Mouse (Mus musculus) forebrain, embryonic 11.5 days (tissue): ENCODE measurements around the gene Creg2. TPM values are rescaled to one million over a fixed set of nuclear protein-coding genes. Genes with fewer than 3 reads are reported as not detected.

Source experiments
- ATAC-seq: fragments of 200-750 bp; cut with Nextera tagmentation; replicated peaks from 2 replicates; pipeline ENCODE4 v1.8.0; 2017; ENCODE audit warnings: moderate TSS enrichment; ENCODE audit not compliant: low FRiP score
- DNase-seq: peaks from one replicate; pipeline ENCODE4 v3.0.0-alpha.2; 2017; ENCODE audit warnings: low spot score
- H3K27ac ChIP-seq: fragments of 300-500 bp; sonication (generic); 2 replicates; pipeline ENCODE4 v1.5.1; 2014; ENCODE audit warnings: low read depth, low read length
- H3K27me3 ChIP-seq: fragments of 300-500 bp; sonication (generic); 2 replicates; pipeline ENCODE4 v1.6.1; 2014; ENCODE audit warnings: mild to moderate bottlenecking, low read length, mixed read lengths; ENCODE audit not compliant: control insufficient read depth, insufficient read depth
- H3K36me3 ChIP-seq: fragments of 300-500 bp; sonication (generic); 2 replicates; pipeline ENCODE4 v1.6.1; 2014; ENCODE audit warnings: mild to moderate bottlenecking, low read length, moderate library complexity, mixed read lengths; ENCODE audit not compliant: control insufficient read depth, insufficient read depth
- H3K4me1 ChIP-seq: fragments of 300-500 bp; sonication (generic); replicated peaks from 2 replicates; pipeline ENCODE4 v1.6.1; 2014; ENCODE audit warnings: low read length, mixed read lengths; ENCODE audit not compliant: control insufficient read depth, insufficient read depth
- H3K4me2 ChIP-seq: fragments of 300-500 bp; sonication (generic); 2 replicates; pipeline ENCODE4 v1.6.1; 2014; ENCODE audit warnings: low read depth, mild to moderate bottlenecking, low read length, moderate library complexity, mixed read lengths; ENCODE audit not compliant: severe bottlenecking
- H3K4me3 ChIP-seq: fragments of 300-500 bp; sonication (generic); 2 replicates; pipeline ENCODE4 v1.5.1; 2014; ENCODE audit warnings: low read depth, low read length
- H3K9ac ChIP-seq: fragments of 300-500 bp; sonication (generic); 2 replicates; pipeline ENCODE4 v1.6.1; 2014; ENCODE audit warnings: low read length
- H3K9me3 ChIP-seq: fragments of 300-500 bp; sonication (generic); 2 replicates; pipeline ENCODE4 v1.6.1; 2016; ENCODE audit warnings: low read length, mixed read lengths; ENCODE audit not compliant: control insufficient read depth
- WGBS: fragments of 180-500 bp; shearing (Covaris S2); extraction: QIAGEN DNeasy Blood & Tissue Kit; methylation state at CpG from one replicate; pipeline ENCODE4 v1.1.7; 2014; 5-methylcytosine and 5-hydroxymethylcytosine counted together
- polyA plus RNA-seq: library from polyadenylated mRNA; unstranded; fragments of >200 nt; fragmentation: Nextera tagmentation; extraction: Ambion mirVana; gene quantifications from 2 replicates; pipeline ENCODE4 v1.2.1, GENCODE M21; 2014

Gene Creg2
- polyA plus RNA-seq, 1 experiment from 2014 or later: 0.12 TPM

GRCm38 (mm10) chr1:39579139-39579538 is 72.1 kb downstream of the Creg2 start:
- no peak overlapping the region for H3K27ac ChIP-seq
- no peak overlapping the region for H3K4me3 ChIP-seq
- no peaks in the 10 kb centered on the region for H3K36me3 ChIP-seq
- 88% methylated on average over 6 of the region's 6 CpGs for WGBS
- H3K9me3 ChIP-seq: no peaks in the 10 kb centered on the region
- H3K9ac ChIP-seq: no peak overlapping the region
- ATAC-seq (no peak), DNase-seq (no peak)
- H3K4me2 ChIP-seq: no peak overlapping the region
- H3K27me3 ChIP-seq: no peaks in the 10 kb centered on the region
- peaks cover 9% of the 10 kb centered on the region; the same call in 1 of the 2 replicates for H3K4me1 ChIP-seq

DNA sequence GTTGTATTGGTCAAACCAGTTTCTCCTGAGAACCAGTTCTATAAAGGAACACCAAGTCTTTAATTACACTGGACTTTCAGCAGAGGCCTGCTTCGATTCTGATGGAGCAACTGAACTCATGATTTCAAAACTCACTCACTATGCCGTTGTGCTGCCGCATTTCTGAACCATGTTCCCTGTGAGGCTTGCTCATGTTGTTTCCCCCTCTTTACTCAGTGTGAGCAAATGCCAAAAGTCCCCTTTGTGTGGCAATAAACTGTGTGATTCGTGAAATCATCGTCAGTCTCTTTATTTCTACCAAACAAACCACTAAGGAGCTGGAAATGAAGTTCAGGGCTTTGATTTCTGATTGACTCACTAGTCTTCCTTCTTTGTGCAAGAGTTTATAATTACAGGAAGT is 72.8 kb downstream of the Creg2 start:
- Histone ChIP-seq H3K27me3 (no peaks in the 10 kb centered on the region), H3K4me1 (peaks cover 9% of the 10 kb centered on the region; the same call in 1 of the 2 replicates), H3K4me2 (no peak overlapping the region), H3K36me3 (no peaks in the 10 kb centered on the region), H3K27ac (no peak overlapping the region), H3K9ac (no peak overlapping the region), H3K4me3 (no peak overlapping the region), H3K9me3 (no peaks in the 10 kb centered on the region)
- DNase-seq (no peak), ATAC-seq (no peak)
- WGBS: 88% methylated on average over 5 of the region's 5 CpGs

GRCm38 (mm10) chr1:39577253-39577705 is 74.0 kb downstream of the Creg2 start, which contains the start of gene Rnf149:
TSS of gene Rnf149 (minus strand) at chr1:39577405.
- under 1% methylated on average over 49 of the region's 49 CpGs for WGBS
- Histone ChIP-seq H3K36me3 (no peaks in the 10 kb centered on the region), H3K4me2 (peak within 1 kb of the TSS; percentile 81), H3K4me1 (peaks cover 9% of the 10 kb centered on the region; the same call in 1 of the 2 replicates), H3K27ac (peak within 1 kb of the TSS; percentile 96), H3K9ac (peak within 1 kb of the TSS; percentile 92), H3K4me3 (peak within 1 kb of the TSS; percentile 75), H3K27me3 (no peaks in the 10 kb centered on the region), H3K9me3 (no peaks in the 10 kb centered on the region)
- ATAC-seq (peak; percentile 97), DNase-seq (peak; percentile 98)

DNA sequence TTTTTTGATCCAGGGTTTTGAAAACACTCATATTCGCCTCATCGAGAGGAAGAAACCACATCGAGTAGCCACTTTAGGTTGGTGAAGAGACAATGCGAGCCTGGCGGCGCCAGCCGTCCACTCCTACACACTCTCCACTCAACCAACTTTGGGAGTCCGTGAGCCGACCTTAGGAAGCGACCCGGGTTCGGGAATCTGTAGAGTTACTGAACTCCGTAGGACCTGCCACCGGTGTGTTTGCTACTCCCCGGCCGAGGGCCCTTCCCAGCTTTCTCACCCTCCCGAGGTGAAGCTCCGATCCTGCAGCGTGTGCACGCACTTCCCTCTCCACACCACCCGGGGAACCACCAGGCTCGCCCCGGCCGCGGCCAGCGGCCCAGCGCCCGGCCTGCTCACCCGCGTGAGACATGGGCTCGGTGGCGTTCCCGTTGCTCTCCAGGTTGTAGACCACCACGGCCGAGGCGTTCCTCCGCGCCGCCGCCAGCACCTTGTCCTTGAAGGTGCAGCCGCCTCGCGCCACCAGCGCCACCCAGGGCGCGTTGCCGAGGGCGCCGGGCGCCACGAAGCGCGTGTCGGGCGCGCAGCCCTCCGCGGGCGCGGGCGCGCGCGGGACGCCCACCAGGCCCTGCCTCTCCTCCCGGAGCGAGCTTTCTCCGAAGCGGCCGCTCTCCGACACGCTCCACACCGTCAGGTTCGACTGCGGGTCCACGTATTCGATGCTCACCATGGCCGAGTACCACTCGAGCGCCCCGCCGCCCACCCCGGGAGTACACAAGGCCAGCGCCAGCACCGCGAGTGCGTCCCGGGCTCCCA is 74.6 kb downstream of the Creg2 start:
- H3K36me3 ChIP-seq: no peaks in the 10 kb centered on the region

DNA sequence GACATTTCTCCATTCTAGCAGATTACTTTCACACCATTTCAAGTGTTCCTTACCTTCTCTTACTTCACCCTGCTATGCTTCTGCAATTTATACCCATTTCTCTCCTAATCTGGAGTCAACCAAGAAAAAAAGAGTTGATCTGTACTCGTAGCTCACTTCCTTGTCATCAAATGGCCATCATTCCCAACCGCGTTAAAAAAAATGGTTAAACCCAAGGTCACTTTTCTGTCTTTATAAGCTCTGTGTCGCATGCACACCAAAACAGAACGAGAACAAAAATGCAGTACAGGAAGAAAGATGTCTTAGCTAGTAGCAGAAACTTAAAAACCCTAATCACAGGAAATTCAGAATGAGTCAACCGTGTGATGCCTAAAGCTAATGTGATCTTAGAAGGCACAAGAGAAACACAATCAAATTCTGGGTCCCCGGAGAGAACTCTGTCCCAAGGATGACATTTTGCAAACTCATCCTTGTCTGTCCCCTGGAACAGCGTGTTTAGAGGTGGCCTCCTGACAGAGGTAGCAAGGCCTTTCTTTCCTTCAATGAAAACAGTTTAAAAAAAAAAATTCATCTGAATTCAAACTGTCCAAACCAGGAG is 75.4 kb downstream of the Creg2 start:
- ATAC-seq: no peak

More for the DNA sequence above, 74.6 kb downstream of the Creg2 start:
- WGBS: under 1% methylated on average over 88 of the region's 88 CpGs
- H3K27me3 ChIP-seq: no peaks in the 10 kb centered on the region
- H3K27ac ChIP-seq: peak overlapping the region; percentile 96
- peak overlapping the region; percentile 75 for H3K4me3 ChIP-seq
- peak overlapping the region; percentile 92 for H3K9ac ChIP-seq
- no peaks in the 10 kb centered on the region for H3K9me3 ChIP-seq
- H3K4me1 ChIP-seq: peaks cover 9% of the 10 kb centered on the region; the same call in 1 of the 2 replicates
- ATAC-seq: peak; percentile 75
- H3K4me2 ChIP-seq: peak overlapping the region; percentile 81
- DNase-seq: peak; percentile 82

GRCm38 (mm10) chr1:39573890-39574289 is 77.4 kb downstream of the Creg2 start:
- ATAC-seq: no peak
- no peaks in the 10 kb centered on the region for H3K36me3 ChIP-seq

More for the DNA sequence above, 75.4 kb downstream of the Creg2 start:
- H3K36me3 ChIP-seq: no peaks in the 10 kb centered on the region
- peak overlapping the region; percentile 92 for H3K9ac ChIP-seq
- WGBS: 20% methylated on average over 8 of the region's 8 CpGs
- H3K27me3 ChIP-seq: no peaks in the 10 kb centered on the region
- no peaks in the 10 kb centered on the region for H3K9me3 ChIP-seq
- H3K4me2 ChIP-seq: peak overlapping the region; percentile 81
- H3K4me1 ChIP-seq: peaks cover 9% of the 10 kb centered on the region; the same call in 1 of the 2 replicates
- DNase-seq: no peak
- peak overlapping the region; percentile 96; the same call in 1 of the 2 replicates for H3K27ac ChIP-seq
- peak overlapping the region; percentile 75 for H3K4me3 ChIP-seq

DNA sequence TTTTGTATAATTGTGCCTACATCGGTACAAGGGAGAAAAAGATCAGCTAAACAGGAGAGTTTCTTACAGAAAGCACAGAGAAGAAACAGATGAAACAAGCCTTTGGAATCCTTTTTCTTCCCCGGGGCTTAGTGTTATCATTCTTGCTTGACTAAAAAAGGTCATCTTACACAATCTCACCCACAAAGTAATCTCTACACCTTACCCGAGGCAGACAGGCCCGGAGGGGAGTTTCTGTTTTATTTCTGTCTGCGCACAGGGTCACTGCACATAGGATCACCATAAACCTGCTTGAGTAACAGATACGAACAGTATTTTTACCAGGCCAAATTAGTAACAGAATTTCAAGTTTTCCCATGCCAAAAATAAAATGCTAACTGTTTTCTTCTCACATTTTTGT is 79.6 kb downstream of the Creg2 start:
- DNase-seq: no peak
- no peak overlapping the region for H3K9ac ChIP-seq
- H3K27ac ChIP-seq: no peak overlapping the region
- no peaks in the 10 kb centered on the region for H3K9me3 ChIP-seq
- H3K4me2 ChIP-seq: no peak overlapping the region
- peaks cover 4% of the 10 kb centered on the region; the same call in 1 of the 2 replicates for H3K4me1 ChIP-seq
- WGBS: 78% methylated on average over 6 of the region's 6 CpGs
- no peak for ATAC-seq
- H3K36me3 ChIP-seq: no peaks in the 10 kb centered on the region
- H3K27me3 ChIP-seq: no peaks in the 10 kb centered on the region
- H3K4me3 ChIP-seq: no peak overlapping the region

More at GRCm38 (mm10) chr1:39573890-39574289, 77.4 kb downstream of the Creg2 start:
- Histone ChIP-seq H3K27ac (no peak overlapping the region), H3K9me3 (no peaks in the 10 kb centered on the region), H3K9ac (no peak overlapping the region), H3K4me1 (peaks cover 9% of the 10 kb centered on the region; the same call in 1 of the 2 replicates), H3K27me3 (no peaks in the 10 kb centered on the region), H3K4me3 (no peak overlapping the region), H3K4me2 (no peak overlapping the region)
- no peak for DNase-seq
- 90% methylated on average over 7 of the region's 7 CpGs for WGBS
